1 mouse cellular context compared by ENCODE assay signal in genomic region chr6:113419199-113419587, GRCm38 (mm10).
TF ChIP-seq lines count a peak whose summit lies in the region.

TSS of gene Rpusd3 (minus strand) at chr6:113419340.

TF ChIP-seq in CH12.LX, 34 proteins besides CTCF, POLR2A, EP300 and RAD21 (continued from another document):
- TF ChIP-seq NELFE (IDR thresholded peaks at IDR 0.05; ENCODE audit: low read depth, low read length) = peak; percentile 67; the same call in 1 of the 2 replicates
- no peak for TF ChIP-seq MEF2A (IDR thresholded peaks at IDR 0.05; ENCODE audit: borderline replicate concordance, low read depth, low read length)
- TF ChIP-seq E2F4 (IDR thresholded peaks at IDR 0.05; ENCODE audit: insufficient replicate concordance, low read depth, low read length) = 0 out of 2 replicates have a peak, but pooled peaks have one; percentile 32
- TF ChIP-seq TCF12 (IDR thresholded peaks at IDR 0.05; ENCODE audit: low read depth, low read length) = 0 out of 2 replicates have a peak, but pooled peaks have one; percentile 40
